Mouse (Mus musculus): Measurements from ENCODE around the gene Rgcc.

- TF ChIP-seq CTCF (IDR thresholded peaks at IDR 0.05; ENCODE audit: low read depth) (no peak), EP300 (IDR thresholded peaks at IDR 0.05; ENCODE audit: low read depth) (no peak)
Observed at GRCm38 (mm10) chr14:79244571-79244970, 56.9 kb downstream of the Rgcc start.
